In genomic region chr4:139611542-139611953, GRCm38 (mm10) we compare ENCODE assay signal across 8 mouse cellular contexts. TPM values are rescaled to one million over a fixed set of nuclear protein-coding genes. Genes with fewer than 3 reads are reported as not detected.
A peak's percentile ranks its signal among the peaks of the same experiment; 100 is the strongest.
DNase-seq lines count a peak whose midpoint lies in the region; ATAC-seq lines count a peak whose summit lies in the region.

No protein-coding gene starts in this region.

- no peaks in the 10 kb centered on the region for H3K9me3 ChIP-seq in intestine, embryonic 15.5 days
- 0 out of 2 replicates have a peak, but pooled peaks cover 6% of the 10 kb centered on the region for H3K9me3 ChIP-seq in midbrain, embryonic 12.5 days

- intact Hi-C loops in gastrocnemius, postnatal 36 days (cut with DNase I): loop anchor here (2.0 to 5.0 kb wide), 2 partner anchors 39 to 141 kb away; no protein-coding TSS in a partner anchor
- intact Hi-C loops in left cerebral cortex, postnatal 4 days (cut with DNase I): no loop called here

- no peak overlapping the region for H3K27ac ChIP-seq in intestine, embryonic 15.5 days
- peak overlapping the region; percentile 42 for H3K27ac ChIP-seq in midbrain, embryonic 12.5 days (replicated peaks)

- peaks cover 23% of the 10 kb centered on the region for H3K36me3 ChIP-seq in intestine, embryonic 15.5 days
- H3K36me3 ChIP-seq in midbrain, embryonic 12.5 days: peaks cover 22% of the 10 kb centered on the region

- 4% methylated on average over 10 of the region's 10 CpGs for WGBS in intestine, embryonic 15.5 days
- WGBS in midbrain, embryonic 12.5 days: 4% methylated on average over 10 of the region's 10 CpGs

- H3K4me3 ChIP-seq in intestine, embryonic 15.5 days (replicated peaks): no peak overlapping the region
- H3K4me3 ChIP-seq in midbrain, embryonic 12.5 days: no peak overlapping the region

- ATAC-seq in common myeloid progenitor, adult 5-6 weeks (replicated peaks; ENCODE audit: low read depth, poor library complexity, severe bottlenecking): peak; percentile 48; the same call in 1 of the 2 replicates
- ATAC-seq in intestine, embryonic 15.5 days: 0 out of 2 replicates have a peak, but pooled peaks have one; percentile 43
- ATAC-seq in midbrain, embryonic 12.5 days (ENCODE audit: low FRiP score, low read depth): 0 out of 2 replicates have a peak, but pooled peaks have one; percentile 50

- no peak overlapping the region for H3K9ac ChIP-seq in intestine, embryonic 15.5 days
- no peak overlapping the region for H3K9ac ChIP-seq in midbrain, embryonic 12.5 days (replicated peaks)

- H3K27me3 ChIP-seq in intestine, embryonic 15.5 days (replicated peaks): no peaks in the 10 kb centered on the region
- H3K27me3 ChIP-seq in midbrain, embryonic 12.5 days: no peaks in the 10 kb centered on the region

- peak overlapping the region; percentile 40; the same call in 1 of the 2 replicates for H3K4me2 ChIP-seq in intestine, embryonic 15.5 days (replicated peaks)
- H3K4me2 ChIP-seq in midbrain, embryonic 12.5 days (replicated peaks): peak overlapping the region; percentile 38

- H3K4me1 ChIP-seq in intestine, embryonic 15.5 days (replicated peaks): no peaks in the 10 kb centered on the region; the same call in 1 of the 2 replicates
- peaks cover 22% of the 10 kb centered on the region for H3K4me1 ChIP-seq in midbrain, embryonic 12.5 days

- peak; percentile 80 for DNase-seq in adipocyte (ENCODE audit: low spot score)
- peak; percentile 79 to 84 for DNase-seq in gastrocnemius, postnatal 36 days
- peak; percentile 90 for DNase-seq in left cerebral cortex, postnatal 4 days
- peak; percentile 91 for DNase-seq in right cerebral cortex, postnatal 4 days
- DNase-seq in yolk sac, embryonic 10.5 days (ENCODE audit: low spot score): peak; percentile 67

RNA-seq across cellular contexts. Expression of gene Gm21969, which starts 8.6 kb away (rescaled TPM):
- not detected in 2 replicates for total RNA-seq in common myeloid progenitor, adult 5-6 weeks (2017)
- not detected for total RNA-seq in gastrocnemius, postnatal 36 days (2021)
- polyA plus RNA-seq in intestine, embryonic 15.5 days (2015; fragmentation: Nextera tagmentation; extraction: Ambion mirVana): not detected in 2 replicates
- under 1 TPM in 1 of 2 experiments, not detected in 1; 0.12 TPM for total RNA-seq in left cerebral cortex, postnatal 4 days (2021)
- not detected in 2 replicates for polyA plus RNA-seq in midbrain, embryonic 12.5 days (2016; fragmentation: Nextera tagmentation; extraction: Ambion mirVana)

RNA-seq across cellular contexts. Expression of gene Aldh4a1, which starts 11.1 kb away (rescaled TPM):
- 9.1 and 11.2 TPM in 2 replicates for total RNA-seq in common myeloid progenitor, adult 5-6 weeks (2017)
- 10 to 100 TPM; 63.9 to 75.8 TPM for total RNA-seq in gastrocnemius, postnatal 36 days (2021)
- polyA plus RNA-seq in intestine, embryonic 15.5 days (2015; fragmentation: Nextera tagmentation; extraction: Ambion mirVana): 14.4 and 17.1 TPM in 2 replicates
- total RNA-seq in left cerebral cortex, postnatal 4 days (2021): 10 to 100 TPM; 23.6 to 25.0 TPM
- 17.5 and 19.6 TPM in 2 replicates for polyA plus RNA-seq in midbrain, embryonic 12.5 days (2016; fragmentation: Nextera tagmentation; extraction: Ambion mirVana)

RNA-seq across cellular contexts. Expression of gene Tas1r2, which starts 41.8 kb away (rescaled TPM):
- not detected in 2 replicates for total RNA-seq in common myeloid progenitor, adult 5-6 weeks (2017)
- not detected for total RNA-seq in gastrocnemius, postnatal 36 days (2021)
- not detected in 2 replicates for polyA plus RNA-seq in intestine, embryonic 15.5 days (2015; fragmentation: Nextera tagmentation; extraction: Ambion mirVana)
- total RNA-seq in left cerebral cortex, postnatal 4 days (2021): not detected
- polyA plus RNA-seq in midbrain, embryonic 12.5 days (2016; fragmentation: Nextera tagmentation; extraction: Ambion mirVana): not detected in 2 replicates
